Mouse (Mus musculus) neutrophil, adult 83 days (primary cell): ENCODE results near the gene Appl1. TPM values are rescaled to one million over a fixed set of nuclear protein-coding genes. Genes with fewer than 3 reads are reported as not detected.

Source experiments
- total RNA-seq, 2 experiments: library from RNA; stranded (reverse); gene quantifications; one replicate each; pipeline ENCODE4 v1.2.4; 2023

The Appl1 gene
- total RNA-seq: 10 to 100 TPM; 21.0 to 24.5 TPM

GRCm38 (mm10) chr14:26971106-26971789 lies at the start of gene Appl1:
TSS of gene Appl1 (minus strand) at chr14:26971232.

GRCm38 (mm10) chr14:26994211-26994741 lies 23.2 kb upstream of the Appl1 start, which contains the start of gene Hesx1:
TSS of gene Hesx1 (plus strand) at chr14:26994416.

GRCm38 (mm10) chr14:26894392-26894791 lies 76.6 kb downstream of the Appl1 start, which contains the start of gene Asb14:
TSS of gene Asb14 (plus strand) at chr14:26894557.

Other genes with a start within 250 kb of the Appl1 start
- gene Asb14, start 76.7 kb downstream of the Appl1 start, total RNA-seq: not detected
- not detected for gene Hesx1, start 23.2 kb upstream of the Appl1 start, total RNA-seq
- gene Il17rd, start 67.7 kb upstream of the Appl1 start, total RNA-seq: under 1 TPM in 1 of 2 experiments, not detected in 1; 0.07 TPM
- gene Arhgef3, start 143.7 kb upstream of the Appl1 start, total RNA-seq: 10 to 100 TPM; 66.5 to 77.4 TPM